Mouse (Mus musculus): ENCODE measurements around the gene Rtn2. TPM values are rescaled to one million over a fixed set of nuclear protein-coding genes. Genes with fewer than 3 reads are reported as not detected.

The Rtn2 gene
- 10 to 100 TPM; 85.9 to 96.3 TPM for total RNA-seq (2021)

DNA sequence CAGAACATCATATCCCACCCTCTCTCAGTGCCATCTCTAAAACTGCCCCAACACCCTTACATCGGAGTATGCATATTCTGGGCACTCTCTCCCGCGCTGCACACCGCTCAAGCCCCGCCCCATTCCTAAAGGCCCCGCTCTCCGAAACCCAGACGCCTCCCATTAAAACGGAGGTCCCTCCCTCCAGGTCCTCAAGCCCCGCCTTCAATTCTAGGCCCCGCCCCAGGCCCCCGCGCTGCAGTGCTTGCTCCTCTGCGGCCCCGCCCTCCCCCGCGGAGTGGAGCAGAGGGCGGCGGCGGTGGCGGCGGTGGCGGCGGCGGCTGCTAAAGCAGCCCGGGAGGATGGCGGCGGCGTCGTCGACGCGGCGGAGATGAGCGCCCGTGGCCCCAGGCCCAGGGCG lies at the start of gene Rtn2:
Gene Rtn2 (plus strand): TSS at position 240 of the 400 bp plus-strand sequence.
- peak; percentile 53 to 67 for DNase-seq (ENCODE audit: extremely low spot score in 1 of 2, low spot score in 1 of 2)

GRCm38 (mm10) chr7:19234652-19235051 lies 47.8 kb upstream of the Rtn2 start:
- no peak for DNase-seq (ENCODE audit: extremely low spot score in 1 of 2, low spot score in 1 of 2)

GRCm38 (mm10) chr7:19235092-19235671 lies 47.2 kb upstream of the Rtn2 start:
- DNase-seq (ENCODE audit: extremely low spot score in 1 of 2, low spot score in 1 of 2), result no peak

- no peak for DNase-seq (ENCODE audit: extremely low spot score in 1 of 2, low spot score in 1 of 2)
Measured at GRCm38 (mm10) chr7:19236411-19236810, 46.0 kb upstream of the Rtn2 start.

DNA sequence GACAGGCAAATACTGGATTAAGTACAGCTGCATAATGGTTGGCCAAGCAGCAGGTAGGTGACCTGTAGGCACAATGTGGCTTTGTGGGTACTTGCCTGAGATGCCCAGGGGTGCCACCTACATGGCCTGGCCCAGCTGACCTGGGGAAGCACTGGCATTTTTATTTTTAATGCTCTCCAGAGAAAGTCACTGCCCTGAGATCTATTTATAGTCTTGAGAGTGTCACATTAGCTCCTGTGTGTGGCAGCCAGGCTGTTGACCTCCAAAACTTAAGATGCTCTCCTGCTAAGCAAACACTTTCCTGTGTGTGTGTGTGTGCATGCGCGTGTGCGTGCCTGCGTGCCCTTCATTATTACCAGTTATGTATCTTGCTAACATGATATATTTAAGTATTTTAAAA lies 44.1 kb upstream of the Rtn2 start:
- no peak for DNase-seq (ENCODE audit: extremely low spot score in 1 of 2, low spot score in 1 of 2)

DNA sequence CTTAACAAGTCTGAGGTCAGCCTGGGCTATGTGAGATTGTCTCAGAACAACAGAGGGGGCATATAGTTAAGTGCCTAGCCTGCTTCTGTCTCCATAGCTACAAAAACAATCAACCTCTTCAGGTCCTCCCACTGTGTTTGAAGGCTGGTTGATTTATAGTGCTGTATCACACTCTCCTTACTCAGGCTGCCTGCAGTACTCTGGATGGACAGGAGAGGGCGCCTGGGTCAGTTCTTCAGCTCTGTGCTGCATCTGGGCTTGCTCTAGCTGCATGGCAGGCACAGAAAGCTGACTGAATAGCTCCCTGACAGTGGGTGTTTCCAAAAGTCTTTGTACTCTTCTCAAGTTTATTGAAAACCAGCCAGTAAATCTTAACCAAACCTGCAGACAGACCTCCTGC lies 43.0 kb upstream of the Rtn2 start:
- peak; percentile 89 to 98 for DNase-seq (ENCODE audit: extremely low spot score in 1 of 2, low spot score in 1 of 2)

DNA sequence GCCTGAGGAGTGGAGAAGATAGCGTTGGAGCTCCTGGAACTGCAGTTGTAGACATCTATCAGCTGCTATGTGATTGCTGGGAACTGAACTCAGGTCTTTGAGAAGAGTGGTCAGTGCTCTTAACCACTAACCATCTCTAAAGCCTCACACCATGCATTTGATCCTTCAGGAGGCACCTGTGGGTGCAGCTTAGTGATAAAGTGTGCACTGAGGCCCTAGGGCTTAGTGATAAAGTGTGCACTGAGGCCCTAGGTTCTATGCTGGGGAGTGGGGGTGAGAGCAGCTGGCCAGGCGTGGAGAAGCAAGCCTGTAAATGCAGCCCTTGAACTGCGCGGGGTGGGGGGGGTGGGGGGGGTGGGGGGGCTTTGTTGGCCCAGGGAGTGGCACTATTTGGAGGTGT lies 42.4 kb upstream of the Rtn2 start:
- no peak for DNase-seq (ENCODE audit: extremely low spot score in 1 of 2, low spot score in 1 of 2)

GRCm38 (mm10) chr7:19240905-19241463 lies 41.4 kb upstream of the Rtn2 start:
- DNase-seq (ENCODE audit: extremely low spot score in 1 of 2, low spot score in 1 of 2), result no peak

DNA sequence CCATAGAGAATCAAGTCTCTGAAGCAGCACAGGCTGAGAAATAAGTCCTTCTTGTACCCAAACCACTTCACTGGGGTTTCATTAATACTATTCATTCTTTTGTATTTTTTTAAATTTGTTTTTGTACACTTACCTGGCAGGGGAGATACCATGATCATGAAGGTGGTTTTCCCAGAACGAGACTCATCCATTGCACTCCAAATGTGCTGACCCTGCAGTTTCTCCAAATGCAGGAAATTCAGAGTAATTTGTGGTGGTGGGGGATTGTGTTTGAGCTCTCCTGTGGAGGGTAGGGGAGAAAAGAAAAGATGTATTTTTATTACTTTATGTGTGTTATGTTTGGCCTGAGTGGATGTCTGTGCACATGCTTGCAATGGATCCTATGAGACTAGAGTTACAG lies 40.4 kb upstream of the Rtn2 start:
- no peak for DNase-seq (ENCODE audit: extremely low spot score in 1 of 2, low spot score in 1 of 2)

DNA sequence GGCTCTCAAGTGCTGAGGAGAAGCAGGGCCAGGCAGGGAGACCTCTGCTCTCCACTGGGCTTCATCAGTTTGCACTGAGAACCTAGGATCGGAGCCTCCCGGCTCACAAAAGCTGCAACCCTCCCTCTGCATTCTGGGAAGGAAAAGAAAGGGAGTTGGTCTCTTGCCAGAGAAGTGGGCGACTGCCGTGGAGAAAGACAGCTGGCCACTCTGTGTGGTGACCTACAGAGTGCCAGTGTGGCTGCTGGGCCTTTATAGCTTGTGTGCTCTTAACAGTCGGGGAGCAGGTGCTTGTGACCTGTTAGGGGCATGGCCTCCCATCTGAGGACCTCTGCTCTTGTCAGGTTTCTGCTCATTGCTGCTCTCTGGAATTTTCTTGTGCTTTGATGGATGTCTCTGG lies 38.6 kb upstream of the Rtn2 start:
- no peak for DNase-seq (ENCODE audit: extremely low spot score in 1 of 2, low spot score in 1 of 2)

DNA sequence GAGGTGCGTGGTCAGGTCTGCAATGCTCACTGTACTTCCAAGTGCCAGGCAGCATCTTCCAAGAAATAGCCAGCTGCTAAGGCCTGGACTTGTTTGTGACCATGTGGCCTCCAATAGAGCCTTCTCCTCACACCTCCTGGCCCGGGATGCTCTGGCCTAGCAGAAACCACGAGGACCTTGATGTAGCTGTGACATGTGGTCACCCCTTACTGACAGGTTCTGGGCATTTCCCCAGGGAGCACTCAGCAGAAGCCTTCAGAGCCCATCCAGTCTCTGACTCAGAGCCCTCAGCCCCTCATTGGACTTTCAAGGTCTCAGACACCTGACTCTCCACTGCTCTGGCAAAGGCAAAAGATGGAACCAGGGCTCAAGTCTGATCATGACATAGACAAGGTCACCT lies 37.3 kb upstream of the Rtn2 start:
- DNase-seq (ENCODE audit: extremely low spot score in 1 of 2, low spot score in 1 of 2), result no peak

DNA sequence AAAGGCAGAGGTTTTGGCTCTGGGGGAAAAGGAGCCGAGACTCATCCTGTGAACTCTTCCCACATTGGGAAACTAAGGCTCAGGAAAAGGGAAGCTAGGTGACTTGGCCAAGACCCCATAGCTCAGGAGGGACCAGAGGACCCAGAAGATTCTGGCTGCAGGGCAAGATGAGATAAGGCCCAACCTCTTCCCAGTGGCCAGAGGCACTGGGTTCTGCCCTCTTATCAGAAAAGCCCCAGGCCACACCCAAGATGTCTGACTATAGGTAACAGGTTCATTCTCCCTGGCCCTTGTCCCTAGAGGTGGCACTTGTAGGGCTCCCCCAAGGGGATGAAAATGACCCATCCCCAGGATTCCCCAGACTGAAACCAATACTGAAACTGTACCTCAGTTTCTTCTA lies 35.6 kb upstream of the Rtn2 start:
- no peak for DNase-seq (ENCODE audit: extremely low spot score in 1 of 2, low spot score in 1 of 2)

GRCm38 (mm10) chr7:19247511-19247910 lies 34.9 kb upstream of the Rtn2 start:
- DNase-seq (ENCODE audit: extremely low spot score in 1 of 2, low spot score in 1 of 2), result no peak

DNA sequence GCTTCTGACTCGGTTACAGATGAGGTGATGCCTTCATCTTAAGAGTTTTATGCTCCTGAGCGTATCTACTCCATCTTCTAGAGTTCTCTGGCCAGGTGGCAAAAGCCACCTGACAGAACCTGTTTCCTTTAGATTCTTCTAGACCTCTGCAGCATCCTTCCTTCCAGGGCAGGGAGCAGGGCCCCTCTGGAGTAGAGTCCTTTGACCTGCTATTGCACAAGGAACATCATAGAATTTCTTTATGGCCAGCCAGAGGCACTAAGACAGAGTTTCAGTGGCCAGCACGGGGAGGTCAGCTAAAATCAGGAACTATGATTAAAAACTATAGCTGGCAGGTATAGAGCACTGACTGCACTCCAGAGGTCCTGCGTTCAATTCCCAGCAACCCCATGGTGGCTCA lies 30.3 kb upstream of the Rtn2 start:
- no peak for DNase-seq (ENCODE audit: extremely low spot score in 1 of 2, low spot score in 1 of 2)

- no peak for DNase-seq (ENCODE audit: extremely low spot score in 1 of 2, low spot score in 1 of 2)
Measured at GRCm38 (mm10) chr7:19253437-19253836, 29.0 kb upstream of the Rtn2 start.

GRCm38 (mm10) chr7:19255395-19255794 lies 27.0 kb upstream of the Rtn2 start:
- DNase-seq (ENCODE audit: extremely low spot score in 1 of 2, low spot score in 1 of 2), result no peak

DNA sequence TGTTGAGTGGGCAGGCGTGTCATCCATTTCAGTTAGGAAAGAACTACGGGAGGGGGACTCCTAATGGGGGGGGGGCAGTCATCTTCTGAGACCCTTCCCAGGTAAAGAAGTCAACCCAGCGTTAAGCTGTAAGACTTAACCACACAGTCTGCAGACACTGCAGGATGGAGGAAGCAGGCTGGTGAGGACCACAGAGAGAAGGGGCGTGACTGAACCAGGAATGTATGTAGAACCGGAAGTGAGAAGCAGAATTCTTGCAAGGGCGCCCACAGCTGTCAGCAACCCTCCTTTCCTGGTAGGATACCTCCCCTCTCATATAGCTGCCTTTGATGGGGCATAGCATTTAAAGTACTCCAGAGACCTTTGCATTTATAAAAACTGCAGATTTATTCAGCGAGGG lies 25.9 kb upstream of the Rtn2 start:
- no peak for DNase-seq (ENCODE audit: extremely low spot score in 1 of 2, low spot score in 1 of 2)

DNA sequence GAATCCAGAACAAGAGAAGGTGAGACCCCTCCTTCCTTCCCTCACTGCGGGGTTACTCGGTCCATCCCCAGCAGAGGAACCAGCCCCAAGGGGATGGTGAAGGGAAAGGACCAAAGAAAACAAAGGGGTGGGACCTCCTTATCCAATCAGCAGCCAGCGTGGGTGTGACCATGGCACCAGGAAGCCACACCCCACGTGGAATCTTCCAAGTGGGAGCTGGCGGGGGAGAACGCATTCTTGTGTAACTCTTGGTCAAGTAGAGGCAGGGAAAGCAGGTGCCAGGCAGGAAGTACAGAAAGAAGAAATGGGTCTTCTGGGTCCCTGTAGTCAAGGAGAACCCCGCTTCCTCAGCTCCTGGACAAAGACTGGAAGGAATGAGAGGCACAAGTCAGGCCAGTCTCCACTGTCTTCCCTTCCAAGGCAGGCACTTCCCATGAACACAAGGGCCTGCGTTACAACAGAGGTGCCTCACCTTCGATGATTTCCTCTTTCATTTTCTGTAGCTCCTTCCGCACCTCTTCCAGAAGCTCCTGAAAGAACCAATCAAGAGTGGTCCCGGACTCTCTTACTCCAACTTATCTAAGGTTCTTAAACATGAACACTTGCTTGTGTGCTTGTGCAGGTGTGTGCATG lies 24.9 kb upstream of the Rtn2 start:
- DNase-seq (ENCODE audit: extremely low spot score in 1 of 2, low spot score in 1 of 2), result peak in 1 of 2 experiments; percentile 26

DNA sequence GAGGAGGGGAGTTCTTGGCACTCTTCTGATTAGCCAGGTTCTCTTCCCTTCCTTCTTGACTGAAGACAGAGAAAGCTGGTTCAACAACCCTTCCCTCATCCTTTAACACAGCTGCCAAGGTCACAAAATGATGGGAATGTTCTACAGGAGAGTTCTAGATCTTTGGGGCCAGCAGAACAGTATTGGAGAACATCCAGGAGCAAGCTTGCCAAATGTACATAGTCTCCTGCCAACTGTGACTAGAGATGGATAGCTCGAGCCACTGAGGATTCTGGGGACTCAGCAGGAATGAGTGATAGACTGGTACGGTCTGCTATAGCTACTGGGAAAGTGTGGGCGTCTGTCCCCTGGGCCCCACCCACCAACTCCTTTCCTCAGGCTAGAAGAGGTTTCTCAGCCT lies 24.1 kb upstream of the Rtn2 start:
- no peak for DNase-seq (ENCODE audit: extremely low spot score in 1 of 2, low spot score in 1 of 2)

DNA sequence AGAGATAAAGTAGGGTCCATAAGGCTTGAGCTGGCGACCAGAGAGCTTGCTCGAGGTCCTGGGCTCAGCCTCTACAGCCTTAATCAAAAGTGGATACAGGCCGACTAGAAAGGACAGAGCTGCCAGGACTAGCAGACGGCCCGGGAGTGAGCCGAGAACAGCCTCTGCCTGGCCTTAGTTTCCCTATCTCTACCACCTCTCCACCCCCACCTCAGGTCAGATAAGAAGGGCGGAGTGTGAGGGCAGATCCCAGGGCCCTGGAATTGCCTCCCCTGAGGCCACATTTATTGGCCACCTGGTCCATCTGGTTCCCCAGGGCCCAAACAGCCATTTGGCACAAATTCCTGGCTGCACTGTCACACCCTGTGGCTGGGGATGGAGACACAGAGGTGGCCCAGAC lies 17.3 kb upstream of the Rtn2 start:
- DNase-seq (ENCODE audit: extremely low spot score in 1 of 2, low spot score in 1 of 2), result no peak

- DNase-seq (ENCODE audit: extremely low spot score in 1 of 2, low spot score in 1 of 2), result no peak
Measured at GRCm38 (mm10) chr7:19265928-19266822, 16.2 kb upstream of the Rtn2 start.
